Mouse (Mus musculus) kidney, embryonic 15.5 days (tissue): Measurements from ENCODE around the gene Gm20721. TPM values are rescaled to one million over a fixed set of nuclear protein-coding genes. Genes with fewer than 3 reads are reported as not detected.

Experiments
- polyA plus RNA-seq: library from polyadenylated mRNA; unstranded; fragments of >200 nt; fragmentation: Nextera tagmentation; extraction: Ambion mirVana; gene quantifications from 2 replicates; pipeline ENCODE4 v1.2.1, GENCODE M21; 2015

Gene Gm20721
- polyA plus RNA-seq, 1 experiment from 2014 or later, result 15.7 TPM

Other genes with a start within 250 kb of the Gm20721 start
- gene Npepl1, start 236.4 kb downstream of the Gm20721 start, polyA plus RNA-seq, result 43.1 and 48.2 TPM in 2 replicates
- gene Gnas, start 62.4 kb downstream of the Gm20721 start, polyA plus RNA-seq, result 1,546 and 1,642 TPM in 2 replicates
- 112 and 130 TPM in 2 replicates for gene Nelfcd, start 69.1 kb upstream of the Gm20721 start, polyA plus RNA-seq
- 133 and 136 TPM in 2 replicates for gene Ctsz, start 92.3 kb upstream of the Gm20721 start, polyA plus RNA-seq
- 1.6 and 2.6 TPM in 2 replicates for gene Tubb1, start 104.0 kb upstream of the Gm20721 start, polyA plus RNA-seq
- gene Atp5e, start 117.4 kb upstream of the Gm20721 start, polyA plus RNA-seq, result 849 and 854 TPM in 2 replicates
- gene Prelid3b, start 126.4 kb upstream of the Gm20721 start, polyA plus RNA-seq, result 109 and 110 TPM in 2 replicates